Mouse (Mus musculus): ENCODE data around the gene Ppp1r3e.

The Ppp1r3e gene

DNA sequence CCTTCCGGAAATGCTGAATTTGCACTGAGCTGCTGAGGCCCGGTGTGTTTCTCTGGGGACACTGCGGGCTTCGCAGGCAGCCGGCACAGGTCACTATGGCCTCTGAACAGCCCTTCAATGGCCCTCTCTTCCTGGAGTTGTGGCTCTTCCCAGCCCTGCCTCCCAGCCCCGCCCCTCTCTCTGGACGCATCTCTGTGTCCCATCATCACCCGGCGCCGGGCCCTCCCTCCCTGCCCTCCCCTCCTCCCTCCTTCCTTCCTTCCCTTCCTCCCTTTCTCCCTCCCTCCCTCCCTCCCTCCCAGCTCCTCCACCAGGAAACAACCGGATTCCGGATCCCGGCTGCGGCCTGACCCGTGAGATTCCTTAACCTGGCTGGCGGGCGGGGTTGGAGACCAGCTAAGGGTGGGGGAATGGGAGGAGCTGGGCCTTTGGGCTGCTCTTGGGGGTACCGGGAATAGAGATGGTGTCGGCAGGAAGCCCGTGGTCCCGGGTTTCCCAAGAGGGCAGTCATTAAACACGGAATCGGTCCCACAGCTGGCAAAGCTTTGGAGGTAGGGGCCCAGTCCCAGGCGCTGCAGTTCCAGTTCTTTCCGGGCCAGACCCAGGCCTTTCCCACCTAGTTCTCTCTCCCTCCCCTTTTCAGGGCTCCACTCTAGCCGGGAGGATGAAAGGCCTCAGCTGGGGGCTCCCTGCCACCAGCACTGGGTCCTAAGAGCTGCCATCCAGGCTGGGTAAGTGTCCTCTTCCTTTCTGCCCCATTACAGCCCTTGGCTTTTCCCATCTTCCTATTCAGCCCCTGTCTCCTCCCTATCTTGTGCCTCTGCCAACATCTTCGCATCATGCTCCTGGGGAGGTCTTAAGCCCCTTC is 6.0 kb upstream of the Ppp1r3e start, which contains the start of the genes Bcl2l2 and Gm20521:
Gene Bcl2l2, plus strand, starts transcription at position 224 of the 868 bp plus-strand sequence.
Gene Gm20521, plus strand, starts transcription at position 288 of the 868 bp plus-strand sequence.
- DNase-seq (ENCODE audit: extremely low spot score, low read depth, low spot score): no peak

DNA sequence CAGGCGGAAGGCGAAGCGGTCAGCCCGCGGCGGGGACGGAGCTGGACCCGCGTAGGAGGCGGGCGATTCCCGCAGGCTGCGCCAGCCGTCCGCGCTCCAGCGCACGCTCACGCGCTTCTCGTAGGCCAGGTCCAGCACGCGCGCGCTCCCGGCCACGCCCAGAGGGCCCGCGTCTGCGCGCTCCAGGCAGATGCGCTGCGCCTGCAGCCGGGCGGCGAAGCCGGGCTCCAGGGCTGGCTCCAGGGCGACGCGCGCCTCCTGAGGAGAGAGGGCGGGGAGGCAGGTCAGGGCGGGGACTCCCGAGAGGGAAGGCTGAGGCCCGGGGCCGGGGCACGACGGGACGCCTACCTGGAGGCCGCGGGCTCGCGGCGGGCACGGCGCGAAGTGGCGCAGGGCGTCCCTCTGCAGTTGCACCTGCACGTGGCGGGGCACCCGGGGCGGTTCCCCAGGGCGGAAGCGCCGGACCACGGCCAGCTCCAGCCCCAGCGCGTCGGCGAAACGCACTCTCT is 757 bp downstream of the Ppp1r3e start:
- DNase-seq (ENCODE audit: extremely low spot score, low read depth, low spot score): no peak

GRCm38 (mm10) chr14:54875844-54876538 is 1.4 kb downstream of the Ppp1r3e start:
- no peak for DNase-seq (ENCODE audit: extremely low spot score, low read depth, low spot score)

GRCm38 (mm10) chr14:54874165-54874564 is 3.2 kb downstream of the Ppp1r3e start:
- DNase-seq (ENCODE audit: extremely low spot score, low read depth, low spot score): no peak

GRCm38 (mm10) chr14:54870861-54871260 is 6.5 kb downstream of the Ppp1r3e start, which contains the start of gene Homez:
TSS of gene Homez (minus strand) at chr14:54870961.
- DNase-seq (ENCODE audit: extremely low spot score, low read depth, low spot score): no peak

DNA sequence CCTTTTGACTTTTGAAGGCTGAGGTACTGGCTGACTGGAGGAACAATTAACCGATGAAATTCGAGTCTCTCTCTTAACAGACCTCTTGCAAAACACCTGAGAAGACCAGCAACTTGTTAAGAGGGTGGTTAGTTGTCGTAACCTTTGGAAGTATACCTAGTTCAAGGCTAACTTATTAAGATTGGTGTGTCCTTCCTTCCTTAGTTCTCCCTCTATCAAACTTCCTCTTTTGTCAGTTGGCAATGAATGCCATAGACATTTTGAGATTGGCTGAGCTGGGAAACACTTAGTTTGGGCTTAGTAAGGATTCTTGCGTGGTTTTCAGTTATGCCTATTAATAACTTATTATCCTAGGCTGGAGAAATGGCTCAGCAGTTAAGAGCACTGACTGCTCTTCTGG is 9.3 kb downstream of the Ppp1r3e start:
- DNase-seq (ENCODE audit: extremely low spot score, low read depth, low spot score): no peak

GRCm38 (mm10) chr14:54866936-54867335 is 10.4 kb downstream of the Ppp1r3e start:
- DNase-seq (ENCODE audit: extremely low spot score, low read depth, low spot score): no peak

- DNase-seq (ENCODE audit: extremely low spot score, low read depth, low spot score): no peak
Measured at GRCm38 (mm10) chr14:54866268-54866667, 11.1 kb downstream of the Ppp1r3e start.

- DNase-seq (ENCODE audit: extremely low spot score, low read depth, low spot score): no peak
Measured at GRCm38 (mm10) chr14:54865626-54866025, 11.7 kb downstream of the Ppp1r3e start.

DNA sequence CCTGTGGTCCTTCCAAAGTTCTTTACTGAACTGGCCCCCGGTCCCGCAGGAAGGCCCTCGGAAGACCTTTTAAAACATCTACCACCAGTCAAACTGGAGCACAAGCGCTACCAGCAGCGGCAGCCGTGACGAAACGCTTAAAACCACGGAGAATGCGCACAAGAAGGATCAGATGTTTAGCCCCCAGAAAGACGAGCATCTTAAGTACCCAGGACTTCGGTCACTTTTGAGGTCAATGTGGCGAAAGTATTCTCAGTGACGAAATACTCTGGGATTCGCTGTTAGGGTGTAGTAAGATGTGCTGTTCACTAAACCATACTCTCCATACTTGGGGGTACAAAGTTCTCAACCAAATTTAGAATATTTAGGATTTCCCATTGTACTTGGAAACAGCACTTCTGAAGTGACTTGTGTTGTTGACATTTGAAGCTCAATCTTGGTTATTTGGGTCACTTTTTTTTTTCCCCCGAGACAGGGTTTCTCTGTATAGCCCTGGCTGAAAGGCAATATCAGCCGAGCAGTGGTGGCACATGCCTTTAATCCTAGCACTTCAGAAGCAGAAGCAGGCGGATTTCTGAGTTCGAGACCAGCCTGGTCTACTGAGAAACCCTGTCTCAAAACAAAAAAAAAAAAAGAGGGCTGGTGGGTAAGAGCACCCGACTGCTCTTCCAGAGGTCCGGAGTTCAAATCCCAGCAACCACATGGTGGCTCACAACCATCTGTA is 12.9 kb downstream of the Ppp1r3e start:
- DNase-seq (ENCODE audit: extremely low spot score, low read depth, low spot score): no peak

- DNase-seq (ENCODE audit: extremely low spot score, low read depth, low spot score): peak; percentile 67
Measured at GRCm38 (mm10) chr14:54863501-54864312, 13.6 kb downstream of the Ppp1r3e start.

DNA sequence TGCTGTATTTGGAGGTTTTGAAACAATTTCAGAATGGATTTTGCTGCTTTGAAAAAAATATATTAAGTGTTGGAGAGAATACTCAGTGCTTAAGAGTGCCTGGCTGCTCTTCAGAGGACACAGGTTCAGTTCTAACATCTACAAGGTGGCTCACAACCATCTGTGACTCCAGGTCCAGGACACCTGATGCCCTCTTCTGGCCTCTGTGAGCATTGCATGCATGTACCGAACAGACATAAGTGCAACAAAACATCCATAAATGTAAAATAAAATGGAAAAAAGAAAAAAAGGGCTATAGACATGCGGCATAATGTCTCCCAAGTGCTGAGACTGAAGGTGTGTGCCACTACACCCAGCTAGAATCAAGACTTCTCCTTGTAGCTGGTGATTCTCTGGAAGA is 16.8 kb downstream of the Ppp1r3e start:
- DNase-seq (ENCODE audit: extremely low spot score, low read depth, low spot score): no peak

GRCm38 (mm10) chr14:54857891-54858290 is 19.5 kb downstream of the Ppp1r3e start:
- no peak for DNase-seq (ENCODE audit: extremely low spot score, low read depth, low spot score)

- no peak for DNase-seq (ENCODE audit: extremely low spot score, low read depth, low spot score)
Measured at GRCm38 (mm10) chr14:54856703-54857102, 20.6 kb downstream of the Ppp1r3e start.

GRCm38 (mm10) chr14:54855726-54856125 is 21.6 kb downstream of the Ppp1r3e start:
- no peak for DNase-seq (ENCODE audit: extremely low spot score, low read depth, low spot score)

- DNase-seq (ENCODE audit: extremely low spot score, low read depth, low spot score): peak; percentile 63
Measured at GRCm38 (mm10) chr14:54843461-54843860, 33.9 kb downstream of the Ppp1r3e start.

DNA sequence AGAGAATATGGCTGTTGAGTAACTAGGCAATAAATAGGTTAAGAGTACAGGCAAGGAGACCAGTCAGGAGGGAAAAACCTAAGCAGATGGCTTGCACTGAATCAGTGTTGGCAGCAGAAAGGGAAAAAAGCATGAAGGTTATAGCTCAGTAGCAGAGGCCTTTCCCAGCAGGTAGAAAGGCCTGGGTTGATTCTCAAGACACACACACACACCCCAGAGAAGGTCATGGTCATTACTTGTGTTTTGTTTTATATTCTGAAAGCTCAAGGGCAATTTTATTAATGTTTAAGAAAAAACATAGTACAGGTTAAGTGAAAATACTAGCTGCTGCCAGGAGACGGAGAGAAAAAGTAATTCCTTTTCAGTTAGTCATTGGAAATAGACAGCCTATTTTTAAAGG is 53.6 kb downstream of the Ppp1r3e start:
- no peak for DNase-seq (ENCODE audit: extremely low spot score, low read depth, low spot score)

Data from hindlimb bud, embryonic 11.5 days (tissue).